Mouse (Mus musculus) G1E (cell line): ENCODE data around the gene Pkp2.

Source experiments
- CTCF ChIP-seq: IDR thresholded peaks from 2 replicates; pipeline ENCODE4 v1.5.1; 2012; ENCODE audit warnings: low read depth, low read length, inconsistent platforms, mixed read lengths
- GATA1 ChIP-seq: IDR thresholded peaks from 2 replicates; pipeline ENCODE4 v1.6.1; 2012; ENCODE audit warnings: borderline replicate concordance, low read length, inconsistent platforms, mixed read lengths
- TAL1 ChIP-seq: conservative IDR thresholded peaks from 2 replicates; pipeline ENCODE4 v1.6.1; 2012; ENCODE audit warnings: low read depth, low read length, inconsistent platforms, mixed read lengths

GRCm38 (mm10) chr16:16222651-16223050 is 9.5 kb downstream of the Pkp2 start:
- TF ChIP-seq CTCF = no peak
- no peak for TF ChIP-seq GATA1
- TF ChIP-seq TAL1 = no peak
